Mouse (Mus musculus) heart, embryonic 12.5 days (tissue): ENCODE data around the gene Ugp2. TPM values are rescaled to one million over a fixed set of nuclear protein-coding genes. Genes with fewer than 3 reads are reported as not detected.

Experiments
- ATAC-seq: fragments of 200-750 bp; cut with Nextera tagmentation; 2 replicates; pipeline ENCODE4 v1.8.0; 2017; ENCODE audit warnings: moderate TSS enrichment, moderate library complexity; ENCODE audit not compliant: insufficient number of reproducible peaks, low FRiP score
- H3K27ac ChIP-seq: fragments of 300-500 bp; sonication (generic); 2 replicates; pipeline ENCODE4 v1.5.1; 2016; ENCODE audit warnings: mild to moderate bottlenecking, moderate library complexity; ENCODE audit not compliant: poor library complexity, severe bottlenecking
- H3K27me3 ChIP-seq: fragments of 300-500 bp; sonication (generic); replicated peaks from 2 replicates; pipeline ENCODE4 v1.6.1; 2016; ENCODE audit warnings: mild to moderate bottlenecking, moderate library complexity
- H3K36me3 ChIP-seq: fragments of 300-500 bp; sonication (generic); 2 replicates; pipeline ENCODE4 v1.6.1; 2016; ENCODE audit warnings: mild to moderate bottlenecking, moderate library complexity
- H3K4me1 ChIP-seq: fragments of 300-500 bp; sonication (generic); replicated peaks from 2 replicates; pipeline ENCODE4 v1.6.1; 2016; ENCODE audit warnings: mild to moderate bottlenecking
- H3K4me2 ChIP-seq: fragments of 300-500 bp; sonication (generic); 2 replicates; pipeline ENCODE4 v1.6.1; 2016; ENCODE audit warnings: mild to moderate bottlenecking, moderate library complexity
- H3K4me3 ChIP-seq: fragments of 300-500 bp; sonication (generic); 2 replicates; pipeline ENCODE4 v1.5.1; 2016; ENCODE audit warnings: mild to moderate bottlenecking
- H3K9ac ChIP-seq: fragments of 300-500 bp; sonication (generic); 2 replicates; pipeline ENCODE4 v1.6.1; 2016; ENCODE audit warnings: mild to moderate bottlenecking, moderate library complexity
- H3K9me3 ChIP-seq: fragments of 300-500 bp; sonication (generic); replicated peaks from 2 replicates; pipeline ENCODE4 v1.6.1; 2016; ENCODE audit warnings: mild to moderate bottlenecking, moderate library complexity
- WGBS: fragments of 180-500 bp; shearing (Covaris S2); methylation state at CpG from one replicate; pipeline ENCODE4 v1.1.7; 2016; 5-methylcytosine and 5-hydroxymethylcytosine counted together
- polyA plus RNA-seq: library from polyadenylated mRNA; unstranded; fragments of >200 nt; fragmentation: Nextera tagmentation; extraction: Ambion mirVana; gene quantifications from 2 replicates; pipeline ENCODE4 v1.2.1, GENCODE M21; 2016

Gene Ugp2
- polyA plus RNA-seq, 1 experiment from 2014 or later: 213 TPM

DNA sequence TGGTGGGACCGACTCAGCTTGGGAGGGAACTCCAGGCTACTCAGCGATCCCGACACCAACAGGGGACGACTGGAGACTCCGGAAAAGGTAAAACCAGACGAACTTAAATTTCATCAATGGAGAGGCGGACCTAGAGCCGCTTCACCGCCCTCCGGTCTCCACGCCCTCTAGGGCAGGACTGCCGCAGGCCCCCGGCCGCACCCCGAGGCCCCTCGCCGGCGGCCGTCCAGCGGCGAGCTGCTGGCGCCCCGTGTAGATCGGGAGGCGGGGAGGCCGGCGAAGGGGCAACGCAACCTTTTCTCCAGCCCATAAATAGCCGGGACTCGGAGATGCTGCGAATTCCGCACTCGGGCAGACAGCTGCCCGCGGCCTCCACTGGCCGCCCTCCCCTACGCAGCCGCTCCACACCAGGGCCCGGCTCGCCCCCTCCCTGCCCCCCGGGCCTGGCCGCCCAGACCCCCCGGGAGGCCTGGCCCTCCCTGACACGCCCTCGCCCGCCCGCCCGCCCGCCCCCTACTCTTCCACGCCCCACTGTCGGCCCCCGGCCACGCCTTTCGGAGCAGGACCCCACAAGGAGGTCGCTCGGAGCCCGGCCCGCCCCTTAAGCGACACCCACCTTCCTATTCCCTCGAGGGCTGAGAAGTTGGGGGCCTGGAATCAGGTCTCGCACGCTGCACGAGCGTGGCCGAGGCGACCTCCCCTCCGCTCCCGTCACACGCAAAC is 441 bp downstream of the Ugp2 start:
- H3K27me3 ChIP-seq: no peaks in the 10 kb centered on the region
- peak; percentile 93 for ATAC-seq
- 0% methylated on average over 41 of the region's 69 CpGs for WGBS
- peaks cover 15% of the 10 kb centered on the region for H3K4me1 ChIP-seq
- peak overlapping the region; percentile 70 for H3K4me2 ChIP-seq
- no peaks in the 10 kb centered on the region for H3K9me3 ChIP-seq
- peak overlapping the region; percentile 78 for H3K9ac ChIP-seq
- H3K36me3 ChIP-seq: no peaks in the 10 kb centered on the region
- peak overlapping the region; percentile 99 for H3K27ac ChIP-seq
- peak overlapping the region; percentile 65 for H3K4me3 ChIP-seq

GRCm38 (mm10) chr11:21369248-21370016 is 1.6 kb downstream of the Ugp2 start:
- WGBS: 11% methylated on average over 9 of the region's 9 CpGs
- H3K9ac ChIP-seq: peak overlapping the region; percentile 78
- H3K4me2 ChIP-seq: peak overlapping the region; percentile 70
- H3K4me3 ChIP-seq: peak overlapping the region; percentile 65
- no peak for ATAC-seq
- peak overlapping the region; percentile 99 for H3K27ac ChIP-seq
- no peaks in the 10 kb centered on the region for H3K9me3 ChIP-seq
- H3K4me1 ChIP-seq: peaks cover 15% of the 10 kb centered on the region
- H3K36me3 ChIP-seq: no peaks in the 10 kb centered on the region
- no peaks in the 10 kb centered on the region for H3K27me3 ChIP-seq

GRCm38 (mm10) chr11:21368466-21368865 is 2.5 kb downstream of the Ugp2 start:
- H3K9me3 ChIP-seq: no peaks in the 10 kb centered on the region
- WGBS: 23% methylated on average over 7 of the region's 7 CpGs
- no peak for ATAC-seq
- peak overlapping the region; percentile 65 for H3K4me3 ChIP-seq
- peak overlapping the region; percentile 70 for H3K4me2 ChIP-seq
- H3K4me1 ChIP-seq: peaks cover 15% of the 10 kb centered on the region
- H3K36me3 ChIP-seq: no peaks in the 10 kb centered on the region
- H3K27ac ChIP-seq: peak overlapping the region; percentile 99
- peak overlapping the region; percentile 78 for H3K9ac ChIP-seq
- H3K27me3 ChIP-seq: no peaks in the 10 kb centered on the region

DNA sequence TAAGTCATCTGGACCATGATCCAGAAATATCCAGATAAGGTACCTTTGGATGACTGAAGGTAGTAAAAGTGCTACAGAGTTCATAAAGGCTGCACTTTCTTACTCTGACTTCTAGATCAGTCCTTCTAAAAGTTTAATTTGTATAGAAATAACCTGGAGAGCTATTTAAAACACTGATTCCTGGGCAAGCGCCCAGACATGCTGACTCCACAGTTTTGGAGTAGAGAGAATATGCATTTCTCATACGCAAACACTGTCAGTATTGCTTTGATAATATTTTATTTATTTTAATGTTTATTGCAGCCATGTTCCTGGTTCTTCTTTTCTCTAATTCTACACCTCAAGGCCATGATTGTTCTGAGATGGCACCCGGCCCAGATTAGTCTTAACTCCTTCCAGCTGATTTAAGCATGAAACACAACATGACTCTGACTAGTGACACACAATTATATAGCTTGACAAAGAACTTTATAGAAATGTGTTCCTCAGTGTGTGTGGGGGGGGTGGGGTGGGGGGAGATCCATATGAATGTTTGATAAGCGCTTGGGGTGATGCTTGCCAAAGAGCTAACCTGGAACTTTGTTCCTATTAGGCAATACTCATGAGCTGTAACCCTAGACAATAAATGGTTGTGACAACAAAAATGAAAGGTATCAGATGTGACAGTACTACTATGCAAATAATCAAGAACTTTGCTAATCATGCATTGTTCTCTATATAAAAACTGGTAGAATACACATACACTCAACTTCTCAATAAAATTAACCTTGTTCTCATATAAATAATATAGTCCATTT is 7.7 kb downstream of the Ugp2 start:
- H3K4me3 ChIP-seq: no peak overlapping the region
- WGBS: 92% methylated on average over 4 of the region's 4 CpGs
- ATAC-seq: no peak
- H3K9ac ChIP-seq: no peak overlapping the region
- H3K4me2 ChIP-seq: no peak overlapping the region
- H3K36me3 ChIP-seq: no peaks in the 10 kb centered on the region
- H3K27me3 ChIP-seq: no peaks in the 10 kb centered on the region
- H3K4me1 ChIP-seq: peaks cover 15% of the 10 kb centered on the region
- no peak overlapping the region for H3K27ac ChIP-seq
- no peaks in the 10 kb centered on the region for H3K9me3 ChIP-seq

- ATAC-seq: no peak
- H3K4me2 ChIP-seq: no peak overlapping the region
- no peak overlapping the region for H3K27ac ChIP-seq
- WGBS: 81% methylated on average over 7 of the region's 7 CpGs
- H3K36me3 ChIP-seq: peaks cover 45% of the 10 kb centered on the region
- H3K27me3 ChIP-seq: no peaks in the 10 kb centered on the region
- no peaks in the 10 kb centered on the region for H3K9me3 ChIP-seq
- peaks cover 5% of the 10 kb centered on the region for H3K4me1 ChIP-seq
- H3K9ac ChIP-seq: no peak overlapping the region
- H3K4me3 ChIP-seq: no peak overlapping the region
These were observed 19.7 kb downstream of the Ugp2 start for GRCm38 (mm10) chr11:21351296-21351695.

- Histone ChIP-seq H3K9me3 (no peaks in the 10 kb centered on the region), H3K36me3 (peaks cover 56% of the 10 kb centered on the region), H3K4me3 (no peak overlapping the region), H3K27ac (no peak overlapping the region), H3K4me1 (peaks cover 5% of the 10 kb centered on the region), H3K4me2 (no peak overlapping the region), H3K27me3 (no peaks in the 10 kb centered on the region), H3K9ac (no peak overlapping the region)
- ATAC-seq: no peak
- 78% methylated on average over 2 of the region's 2 CpGs for WGBS
These were observed 22.1 kb downstream of the Ugp2 start for GRCm38 (mm10) chr11:21348890-21349289.

DNA sequence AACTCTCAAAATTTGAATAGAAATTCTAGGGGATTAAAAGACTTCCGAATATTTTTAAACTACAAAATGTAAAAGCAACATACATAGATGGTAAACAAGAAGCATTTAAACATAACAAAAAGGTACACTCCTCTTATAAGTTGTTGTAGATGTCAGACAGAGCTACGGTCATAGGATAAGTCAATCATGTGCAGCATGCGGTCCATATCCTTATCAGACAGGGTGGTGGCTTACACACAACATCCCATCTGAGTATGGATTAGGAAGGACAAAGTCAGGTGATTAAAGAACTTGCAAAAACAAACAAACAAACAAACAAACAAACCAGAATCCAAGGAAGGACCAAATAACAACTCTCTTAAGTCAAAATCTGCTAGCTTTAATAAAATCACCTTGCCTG is 25.0 kb downstream of the Ugp2 start:
- H3K4me2 ChIP-seq: no peak overlapping the region
- whole genome bisulfite sequencing: 79% methylated on average over 3 of the region's 3 CpGs
- H3K4me3 ChIP-seq: no peak overlapping the region
- H3K27me3 ChIP-seq: no peaks in the 10 kb centered on the region
- no peak overlapping the region for H3K27ac ChIP-seq
- no peak for ATAC-seq
- H3K9ac ChIP-seq: no peak overlapping the region
- peaks cover 59% of the 10 kb centered on the region for H3K36me3 ChIP-seq
- no peaks in the 10 kb centered on the region for H3K4me1 ChIP-seq
- no peaks in the 10 kb centered on the region for H3K9me3 ChIP-seq

GRCm38 (mm10) chr11:21343490-21343889 is 27.5 kb downstream of the Ugp2 start:
- no peak overlapping the region for H3K4me2 ChIP-seq
- no peak overlapping the region for H3K27ac ChIP-seq
- H3K4me3 ChIP-seq: no peak overlapping the region
- H3K27me3 ChIP-seq: no peaks in the 10 kb centered on the region
- H3K36me3 ChIP-seq: peaks cover 58% of the 10 kb centered on the region
- no peaks in the 10 kb centered on the region for H3K4me1 ChIP-seq
- no peaks in the 10 kb centered on the region for H3K9me3 ChIP-seq
- 91% methylated on average over 5 of the region's 5 CpGs for WGBS
- no peak for ATAC-seq
- no peak overlapping the region for H3K9ac ChIP-seq

DNA sequence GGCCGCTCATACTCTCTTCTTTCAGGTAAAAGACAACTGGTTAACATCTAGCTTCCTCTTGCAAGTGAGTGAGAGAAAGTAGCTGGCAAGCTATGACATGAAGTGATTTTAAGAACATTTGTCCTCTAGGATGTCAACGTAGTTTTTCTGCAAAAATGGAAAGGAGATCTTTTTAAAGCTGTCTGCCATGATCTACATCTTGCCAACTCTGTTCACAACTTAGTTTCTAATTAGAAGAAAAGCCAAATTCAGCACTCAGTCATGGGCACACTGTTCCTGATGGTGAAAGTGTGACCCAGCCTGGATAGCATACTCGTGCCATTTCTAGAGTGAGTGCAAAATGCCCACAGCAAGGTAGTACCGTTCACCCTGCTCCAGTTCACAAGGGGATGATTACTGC is 31.9 kb downstream of the Ugp2 start:
- Histone ChIP-seq H3K4me1 (no peaks in the 10 kb centered on the region), H3K27ac (no peak overlapping the region), H3K9me3 (no peaks in the 10 kb centered on the region), H3K4me2 (no peak overlapping the region), H3K36me3 (peaks cover 40% of the 10 kb centered on the region), H3K9ac (no peak overlapping the region), H3K4me3 (no peak overlapping the region), H3K27me3 (no peaks in the 10 kb centered on the region)
- WGBS: 88% methylated on average over 4 of the region's 4 CpGs
- ATAC-seq: no peak

DNA sequence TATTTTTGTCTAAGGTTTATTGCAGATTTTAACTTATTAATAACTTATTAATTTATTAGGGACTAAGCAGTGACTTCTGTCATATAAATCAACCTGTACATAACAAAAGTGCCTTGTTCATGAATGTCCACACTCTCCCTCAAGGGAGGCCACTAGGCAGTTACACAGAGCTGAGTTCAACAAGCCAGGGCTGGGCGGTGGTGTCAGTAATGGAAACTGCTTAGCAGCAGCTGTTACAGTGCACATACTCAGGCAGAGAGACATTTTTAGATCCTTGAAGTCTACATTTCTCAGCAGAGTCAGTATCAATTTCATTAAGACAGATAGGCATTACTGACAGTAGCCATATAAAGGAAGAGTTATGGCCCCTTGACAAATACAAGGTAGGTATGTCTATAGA is 33.1 kb downstream of the Ugp2 start:
- H3K9ac ChIP-seq: no peak overlapping the region
- 92% methylated on average over 1 of the region's 1 CpGs for WGBS
- H3K9me3 ChIP-seq: no peaks in the 10 kb centered on the region
- H3K4me1 ChIP-seq: no peaks in the 10 kb centered on the region
- H3K36me3 ChIP-seq: peaks cover 37% of the 10 kb centered on the region
- no peak overlapping the region for H3K4me2 ChIP-seq
- ATAC-seq: no peak
- no peaks in the 10 kb centered on the region for H3K27me3 ChIP-seq
- no peak overlapping the region for H3K27ac ChIP-seq
- H3K4me3 ChIP-seq: no peak overlapping the region

- H3K4me2 ChIP-seq: no peak overlapping the region
These were observed 38.2 kb downstream of the Ugp2 start for GRCm38 (mm10) chr11:21332639-21333295.

More at GRCm38 (mm10) chr11:21332639-21333295, 38.2 kb downstream of the Ugp2 start:
- Histone ChIP-seq H3K9me3 (no peaks in the 10 kb centered on the region), H3K27me3 (no peaks in the 10 kb centered on the region), H3K4me3 (no peak overlapping the region), H3K36me3 (peaks cover 58% of the 10 kb centered on the region), H3K9ac (no peak overlapping the region), H3K4me1 (no peaks in the 10 kb centered on the region), H3K27ac (no peak overlapping the region)
- ATAC-seq: no peak
- WGBS: 90% methylated on average over 5 of the region's 5 CpGs
